Mouse (Mus musculus): ENCODE measurements around the gene Tmem97. TPM values are rescaled to one million over a fixed set of nuclear protein-coding genes. Genes with fewer than 3 reads are reported as not detected.
"Not testable (repeated sequence)": the region's sequence is repeated elsewhere in the genome, so short reads cannot be mapped to it uniquely, and the experiment has no call there.

Tmem97 gene
- polyA plus RNA-seq, 1 experiment from 2014 or later: 160 TPM

- ATAC-seq (replicated peaks; ENCODE audit: low FRiP score, low TSS enrichment, low read depth) (no peak), DNase-seq (ENCODE audit: low spot score) (no peak)
- no peaks in the 10 kb centered on the region for H3K27me3 ChIP-seq (replicated peaks; ENCODE audit: control insufficient read depth, insufficient read depth, low read length)
- no peaks in the 10 kb centered on the region for H3K4me1 ChIP-seq (replicated peaks; ENCODE audit: control insufficient read depth, insufficient read depth, low read length)
- no peak overlapping the region for H3K9ac ChIP-seq (ENCODE audit: low read length)
- no peak overlapping the region for H3K27ac ChIP-seq (ENCODE audit: low read depth)
- WGBS: 87% methylated on average over 6 of the region's 6 CpGs
- peaks cover 37% of the 10 kb centered on the region for H3K36me3 ChIP-seq (ENCODE audit: control insufficient read depth, insufficient read depth, low read length)
- no peaks in the 10 kb centered on the region for H3K9me3 ChIP-seq (ENCODE audit: control insufficient read depth, low read length)
- H3K4me2 ChIP-seq (ENCODE audit: low read length): no peak overlapping the region
- no peak overlapping the region for H3K4me3 ChIP-seq (ENCODE audit: low read depth, low read length)
Measured at GRCm38 (mm10) chr11:78582848-78583247, 32.3 kb upstream of the Tmem97 start.

GRCm38 (mm10) chr11:78574975-78575374 is 24.4 kb upstream of the Tmem97 start:
- Histone ChIP-seq H3K27ac (ENCODE audit: low read depth) (no peak overlapping the region), H3K4me1 (replicated peaks; ENCODE audit: control insufficient read depth, insufficient read depth, low read length) (no peaks in the 10 kb centered on the region), H3K4me2 (ENCODE audit: low read length) (no peak overlapping the region), H3K9ac (ENCODE audit: low read length) (no peak overlapping the region), H3K36me3 (ENCODE audit: control insufficient read depth, insufficient read depth, low read length) (peaks cover 50% of the 10 kb centered on the region), H3K27me3 (replicated peaks; ENCODE audit: control insufficient read depth, insufficient read depth, low read length) (no peaks in the 10 kb centered on the region), H3K9me3 (ENCODE audit: control insufficient read depth, low read length) (no peaks in the 10 kb centered on the region), H3K4me3 (ENCODE audit: low read depth, low read length) (no peak overlapping the region)
- no peak for DNase-seq (ENCODE audit: low spot score)
- 36% methylated on average over 2 of the region's 2 CpGs for WGBS
- ATAC-seq (replicated peaks; ENCODE audit: low FRiP score, low TSS enrichment, low read depth): no peak

DNA sequence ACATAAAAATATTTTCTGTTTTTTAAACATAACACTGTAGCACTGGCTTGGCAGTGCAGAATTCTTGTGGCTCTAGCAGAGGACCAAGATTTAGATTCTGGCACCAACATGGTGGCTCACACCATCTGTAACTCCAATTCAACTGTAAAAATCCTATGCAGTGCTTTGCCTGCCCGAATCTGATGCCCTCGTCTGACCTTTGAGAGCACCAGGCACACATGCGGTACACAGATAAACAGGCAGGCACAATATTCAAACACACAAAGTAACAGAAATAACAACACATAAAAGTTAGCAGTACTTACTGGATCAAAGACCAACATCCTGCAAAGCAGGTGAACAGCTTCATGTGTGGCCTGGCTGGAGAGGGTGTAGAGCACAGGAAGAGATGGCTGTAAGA is 24.0 kb upstream of the Tmem97 start:
- Histone ChIP-seq H3K27ac (ENCODE audit: low read depth) (no peak overlapping the region), H3K27me3 (replicated peaks; ENCODE audit: control insufficient read depth, insufficient read depth, low read length) (no peaks in the 10 kb centered on the region), H3K9me3 (ENCODE audit: control insufficient read depth, low read length) (no peaks in the 10 kb centered on the region), H3K36me3 (ENCODE audit: control insufficient read depth, insufficient read depth, low read length) (peaks cover 50% of the 10 kb centered on the region), H3K4me1 (replicated peaks; ENCODE audit: control insufficient read depth, insufficient read depth, low read length) (no peaks in the 10 kb centered on the region), H3K4me2 (ENCODE audit: low read length) (no peak overlapping the region), H3K4me3 (ENCODE audit: low read depth, low read length) (no peak overlapping the region), H3K9ac (ENCODE audit: low read length) (no peak overlapping the region)
- DNase-seq (ENCODE audit: low spot score) (no peak), ATAC-seq (replicated peaks; ENCODE audit: low FRiP score, low TSS enrichment, low read depth) (no peak)
- WGBS: 80% methylated on average over 3 of the region's 3 CpGs

- not testable (repeated sequence) for H3K27me3 ChIP-seq (replicated peaks; ENCODE audit: control insufficient read depth, insufficient read depth, low read length); H3K4me2 ChIP-seq (ENCODE audit: low read length); ATAC-seq (replicated peaks; ENCODE audit: low FRiP score, low TSS enrichment, low read depth); H3K4me1 ChIP-seq (replicated peaks; ENCODE audit: control insufficient read depth, insufficient read depth, low read length); DNase-seq (ENCODE audit: low spot score); H3K27ac ChIP-seq (ENCODE audit: low read depth); H3K9ac ChIP-seq (ENCODE audit: low read length); H3K9me3 ChIP-seq (ENCODE audit: control insufficient read depth, low read length); H3K4me3 ChIP-seq (ENCODE audit: low read depth, low read length)
- peaks cover 52% of the 10 kb centered on the region for H3K36me3 ChIP-seq (ENCODE audit: control insufficient read depth, insufficient read depth, low read length)
- WGBS: 95% methylated on average over 3 of the region's 4 CpGs
Measured at GRCm38 (mm10) chr11:78574031-78574430, 23.5 kb upstream of the Tmem97 start.

- ATAC-seq (replicated peaks; ENCODE audit: low FRiP score, low TSS enrichment, low read depth) (no peak), DNase-seq (ENCODE audit: low spot score) (no peak)
- Histone ChIP-seq H3K36me3 (ENCODE audit: control insufficient read depth, insufficient read depth, low read length) (peaks cover 53% of the 10 kb centered on the region), H3K9me3 (ENCODE audit: control insufficient read depth, low read length) (no peaks in the 10 kb centered on the region), H3K4me1 (replicated peaks; ENCODE audit: control insufficient read depth, insufficient read depth, low read length) (no peaks in the 10 kb centered on the region), H3K27me3 (replicated peaks; ENCODE audit: control insufficient read depth, insufficient read depth, low read length) (no peaks in the 10 kb centered on the region), H3K27ac (ENCODE audit: low read depth) (no peak overlapping the region), H3K9ac (ENCODE audit: low read length) (no peak overlapping the region), H3K4me3 (ENCODE audit: low read depth, low read length) (no peak overlapping the region), H3K4me2 (ENCODE audit: low read length) (no peak overlapping the region)
- WGBS: 91% methylated on average over 6 of the region's 6 CpGs
Measured at GRCm38 (mm10) chr11:78571854-78572253, 21.3 kb upstream of the Tmem97 start.

DNA sequence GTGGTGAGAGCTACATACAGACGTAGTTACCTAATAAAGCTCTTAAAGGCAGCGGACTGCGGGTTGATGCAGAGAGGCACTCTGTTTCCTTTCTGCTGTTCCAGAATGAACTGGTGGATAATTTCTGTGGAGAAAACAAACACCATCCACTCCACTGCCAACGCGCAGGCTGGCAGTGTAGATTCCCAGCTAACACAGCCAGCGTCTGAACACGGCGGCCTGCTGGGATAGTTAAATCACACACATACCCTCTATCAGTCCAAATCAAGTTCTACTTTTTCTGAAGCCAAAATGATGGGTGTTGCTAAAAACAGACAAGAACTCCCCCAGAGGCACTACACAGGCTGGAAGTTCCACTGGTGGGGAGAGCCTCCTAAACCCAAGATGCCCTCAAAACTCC is 20.9 kb upstream of the Tmem97 start:
- no peak overlapping the region for H3K9ac ChIP-seq (ENCODE audit: low read length)
- peaks cover 51% of the 10 kb centered on the region for H3K36me3 ChIP-seq (ENCODE audit: control insufficient read depth, insufficient read depth, low read length)
- ATAC-seq (replicated peaks; ENCODE audit: low FRiP score, low TSS enrichment, low read depth) (no peak), DNase-seq (ENCODE audit: low spot score) (no peak)
- no peaks in the 10 kb centered on the region for H3K4me1 ChIP-seq (replicated peaks; ENCODE audit: control insufficient read depth, insufficient read depth, low read length)
- WGBS: 95% methylated on average over 8 of the region's 8 CpGs
- no peaks in the 10 kb centered on the region for H3K27me3 ChIP-seq (replicated peaks; ENCODE audit: control insufficient read depth, insufficient read depth, low read length)
- no peaks in the 10 kb centered on the region for H3K9me3 ChIP-seq (ENCODE audit: control insufficient read depth, low read length)
- H3K4me3 ChIP-seq (ENCODE audit: low read depth, low read length): no peak overlapping the region
- no peak overlapping the region for H3K27ac ChIP-seq (ENCODE audit: low read depth)
- H3K4me2 ChIP-seq (ENCODE audit: low read length): no peak overlapping the region

DNA sequence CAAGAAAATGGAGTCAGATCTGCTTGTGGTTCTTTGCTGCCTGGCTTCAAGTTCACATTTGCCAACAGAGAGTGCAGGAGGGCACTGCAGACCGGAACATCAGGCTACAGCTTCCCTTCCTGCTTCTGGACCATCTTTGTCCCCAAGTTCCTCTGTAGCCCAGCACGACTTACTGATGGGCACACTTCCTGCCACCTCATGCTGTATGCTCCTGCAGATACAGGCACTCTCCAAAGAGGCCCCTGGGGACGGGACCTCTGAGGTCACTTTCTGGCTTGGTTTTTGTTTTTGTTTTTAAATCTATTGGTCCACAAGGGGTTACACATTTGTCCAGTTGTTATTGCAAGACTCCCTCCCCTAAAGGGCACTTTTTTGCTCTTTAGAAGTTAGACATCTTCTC is 19.2 kb upstream of the Tmem97 start:
- Histone ChIP-seq H3K36me3 (ENCODE audit: control insufficient read depth, insufficient read depth, low read length) (peaks cover 48% of the 10 kb centered on the region), H3K9me3 (ENCODE audit: control insufficient read depth, low read length) (no peaks in the 10 kb centered on the region), H3K4me1 (replicated peaks; ENCODE audit: control insufficient read depth, insufficient read depth, low read length) (no peaks in the 10 kb centered on the region), H3K27ac (ENCODE audit: low read depth) (no peak overlapping the region), H3K4me2 (ENCODE audit: low read length) (no peak overlapping the region), H3K4me3 (ENCODE audit: low read depth, low read length) (no peak overlapping the region), H3K9ac (ENCODE audit: low read length) (no peak overlapping the region), H3K27me3 (replicated peaks; ENCODE audit: control insufficient read depth, insufficient read depth, low read length) (no peaks in the 10 kb centered on the region)
- DNase-seq (ENCODE audit: low spot score) (no peak), ATAC-seq (replicated peaks; ENCODE audit: low FRiP score, low TSS enrichment, low read depth) (no peak)
- WGBS: 74% methylated on average over 3 of the region's 3 CpGs

DNA sequence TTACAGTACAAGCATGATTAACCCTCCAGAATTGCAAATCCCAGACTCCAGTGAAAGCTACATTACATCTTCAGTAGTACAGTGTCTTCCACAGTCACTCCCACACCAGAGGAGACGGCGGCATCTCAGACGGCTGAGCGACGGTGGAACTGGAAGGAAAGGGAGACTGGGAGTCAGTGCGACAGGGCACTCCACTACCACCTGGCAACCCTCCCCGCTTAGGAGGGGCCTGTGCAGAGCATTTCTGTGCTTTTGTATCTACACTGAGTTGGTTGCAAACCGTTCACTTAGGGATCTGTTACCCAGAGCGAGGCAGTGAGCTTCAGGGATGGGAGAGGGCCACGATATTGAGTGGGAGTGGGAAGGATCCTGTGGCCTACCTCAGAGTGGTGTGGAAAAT is 18.2 kb upstream of the Tmem97 start:
- ATAC-seq (replicated peaks; ENCODE audit: low FRiP score, low TSS enrichment, low read depth): no peak
- H3K27me3 ChIP-seq (replicated peaks; ENCODE audit: control insufficient read depth, insufficient read depth, low read length): no peaks in the 10 kb centered on the region
- no peak overlapping the region for H3K4me2 ChIP-seq (ENCODE audit: low read length)
- no peak overlapping the region for H3K9ac ChIP-seq (ENCODE audit: low read length)
- H3K4me1 ChIP-seq (replicated peaks; ENCODE audit: control insufficient read depth, insufficient read depth, low read length): no peaks in the 10 kb centered on the region
- H3K4me3 ChIP-seq (ENCODE audit: low read depth, low read length): no peak overlapping the region
- no peaks in the 10 kb centered on the region for H3K9me3 ChIP-seq (ENCODE audit: control insufficient read depth, low read length)
- DNase-seq (ENCODE audit: low spot score): no peak
- H3K36me3 ChIP-seq (ENCODE audit: control insufficient read depth, insufficient read depth, low read length): peaks cover 42% of the 10 kb centered on the region
- H3K27ac ChIP-seq (ENCODE audit: low read depth): no peak overlapping the region
- WGBS: 85% methylated on average over 10 of the region's 10 CpGs

- DNase-seq (ENCODE audit: low spot score): no peak
- Histone ChIP-seq H3K36me3 (ENCODE audit: control insufficient read depth, insufficient read depth, low read length) (peaks cover 40% of the 10 kb centered on the region), H3K9ac (ENCODE audit: low read length) (no peak overlapping the region), H3K27me3 (replicated peaks; ENCODE audit: control insufficient read depth, insufficient read depth, low read length) (no peaks in the 10 kb centered on the region), H3K4me1 (replicated peaks; ENCODE audit: control insufficient read depth, insufficient read depth, low read length) (no peaks in the 10 kb centered on the region), H3K27ac (ENCODE audit: low read depth) (no peak overlapping the region), H3K4me3 (ENCODE audit: low read depth, low read length) (no peak overlapping the region), H3K4me2 (ENCODE audit: low read length) (no peak overlapping the region), H3K9me3 (ENCODE audit: control insufficient read depth, low read length) (no peaks in the 10 kb centered on the region)
- WGBS: 93% methylated on average over 6 of the region's 6 CpGs
- ATAC-seq (replicated peaks; ENCODE audit: low FRiP score, low TSS enrichment, low read depth): no peak
Measured at GRCm38 (mm10) chr11:78567614-78568013, 17.0 kb upstream of the Tmem97 start.

Data from intestine, embryonic 14.5 days (tissue).